Mouse (Mus musculus) intestine, embryonic 15.5 days (tissue): ENCODE data around the gene Usp5. TPM values are rescaled to one million over a fixed set of nuclear protein-coding genes. Genes with fewer than 3 reads are reported as not detected.

Experiments
- ATAC-seq: fragments of 200-750 bp; cut with Nextera tagmentation; 2 replicates; pipeline ENCODE4 v1.8.0; 2017; ENCODE audit warnings: moderate TSS enrichment, moderate library complexity
- H3K27ac ChIP-seq: fragments of 300-500 bp; sonication (generic); 2 replicates; pipeline ENCODE4 v1.5.1; 2015; ENCODE audit warnings: mild to moderate bottlenecking, inconsistent platforms
- H3K27me3 ChIP-seq: fragments of 300-500 bp; sonication (generic); replicated peaks from 2 replicates; pipeline ENCODE4 v1.6.1; 2015; ENCODE audit warnings: inconsistent platforms
- H3K36me3 ChIP-seq: fragments of 300-500 bp; sonication (generic); 2 replicates; pipeline ENCODE4 v1.6.1; 2015; ENCODE audit warnings: inconsistent platforms
- H3K4me1 ChIP-seq: fragments of 300-500 bp; sonication (generic); replicated peaks from 2 replicates; pipeline ENCODE4 v1.6.1; 2015; ENCODE audit warnings: inconsistent platforms
- H3K4me2 ChIP-seq: fragments of 300-500 bp; sonication (generic); replicated peaks from 2 replicates; pipeline ENCODE4 v1.6.1; 2015; ENCODE audit warnings: mild to moderate bottlenecking, inconsistent platforms
- H3K4me3 ChIP-seq: fragments of 300-500 bp; sonication (generic); replicated peaks from 2 replicates; pipeline ENCODE4 v1.5.1; 2015; ENCODE audit warnings: inconsistent platforms
- H3K9ac ChIP-seq: fragments of 300-500 bp; sonication (generic); 2 replicates; pipeline ENCODE4 v1.6.1; 2015; ENCODE audit warnings: inconsistent platforms
- H3K9me3 ChIP-seq: fragments of 300-500 bp; sonication (generic); 2 replicates; pipeline ENCODE4 v1.6.1; 2016; ENCODE audit warnings: inconsistent platforms
- WGBS: fragments of 180-500 bp; shearing (Covaris S2); methylation state at CpG from one replicate; pipeline ENCODE4 v1.1.7; 2015; 5-methylcytosine and 5-hydroxymethylcytosine counted together
- polyA plus RNA-seq: library from polyadenylated mRNA; unstranded; fragments of >200 nt; fragmentation: Nextera tagmentation; extraction: Ambion mirVana; gene quantifications from 2 replicates; pipeline ENCODE4 v1.2.1, GENCODE M21; 2015

Usp5 gene
- polyA plus RNA-seq, 1 experiment from 2014 or later: 116 TPM

DNA sequence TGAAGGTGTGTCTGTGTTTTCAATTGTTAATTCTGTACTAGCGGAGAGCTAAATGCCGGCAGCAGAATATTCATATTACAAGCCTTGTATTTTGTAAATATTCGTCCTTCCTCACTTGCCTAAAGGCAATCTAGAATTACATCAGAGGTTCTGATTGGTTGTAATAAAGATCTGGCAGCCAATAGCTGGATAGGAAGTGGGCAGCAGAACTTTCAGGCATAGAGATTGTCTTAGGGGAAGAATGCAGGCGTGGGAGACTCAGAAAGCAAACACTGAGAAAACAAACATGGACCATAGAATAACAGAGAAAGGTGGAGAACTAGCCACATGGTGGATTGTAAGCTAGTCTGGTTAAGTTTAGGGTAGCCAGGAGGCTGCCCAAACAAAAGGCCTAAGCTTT lies 39.2 kb downstream of the Usp5 start:
- 62% methylated on average over 4 of the region's 4 CpGs for WGBS
- no peak overlapping the region for H3K4me2 ChIP-seq
- H3K9me3 ChIP-seq: no peaks in the 10 kb centered on the region
- no peak for ATAC-seq
- no peaks in the 10 kb centered on the region for H3K27me3 ChIP-seq
- no peaks in the 10 kb centered on the region for H3K36me3 ChIP-seq
- H3K27ac ChIP-seq: no peak overlapping the region
- H3K4me1 ChIP-seq: no peaks in the 10 kb centered on the region
- no peak overlapping the region for H3K4me3 ChIP-seq
- H3K9ac ChIP-seq: no peak overlapping the region

DNA sequence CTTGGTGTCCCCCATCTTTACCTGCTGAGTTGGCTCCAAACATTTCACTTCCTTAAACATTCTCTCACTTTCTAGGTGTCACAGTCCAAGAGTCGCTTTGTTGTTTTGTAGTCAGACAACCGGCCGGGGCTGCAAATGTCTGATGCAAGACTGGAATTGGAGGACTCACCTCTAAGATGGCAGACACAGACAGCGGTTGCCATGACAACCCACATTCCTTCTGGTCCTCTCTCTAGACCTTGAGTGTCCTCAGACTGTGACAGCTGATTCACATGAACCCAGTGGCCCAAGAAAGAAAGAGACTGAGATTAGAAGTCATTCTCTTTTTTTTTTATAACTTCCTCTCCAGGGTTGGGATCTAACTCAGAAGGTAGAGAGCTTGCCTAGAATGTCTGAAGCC lies 39.8 kb downstream of the Usp5 start:
- H3K4me1 ChIP-seq: no peaks in the 10 kb centered on the region
- H3K9ac ChIP-seq: no peak overlapping the region
- H3K27ac ChIP-seq: no peak overlapping the region
- no peaks in the 10 kb centered on the region for H3K27me3 ChIP-seq
- no peaks in the 10 kb centered on the region for H3K9me3 ChIP-seq
- WGBS: 80% methylated on average over 4 of the region's 4 CpGs
- no peak overlapping the region for H3K4me2 ChIP-seq
- H3K36me3 ChIP-seq: no peaks in the 10 kb centered on the region
- no peak overlapping the region for H3K4me3 ChIP-seq
- no peak for ATAC-seq

DNA sequence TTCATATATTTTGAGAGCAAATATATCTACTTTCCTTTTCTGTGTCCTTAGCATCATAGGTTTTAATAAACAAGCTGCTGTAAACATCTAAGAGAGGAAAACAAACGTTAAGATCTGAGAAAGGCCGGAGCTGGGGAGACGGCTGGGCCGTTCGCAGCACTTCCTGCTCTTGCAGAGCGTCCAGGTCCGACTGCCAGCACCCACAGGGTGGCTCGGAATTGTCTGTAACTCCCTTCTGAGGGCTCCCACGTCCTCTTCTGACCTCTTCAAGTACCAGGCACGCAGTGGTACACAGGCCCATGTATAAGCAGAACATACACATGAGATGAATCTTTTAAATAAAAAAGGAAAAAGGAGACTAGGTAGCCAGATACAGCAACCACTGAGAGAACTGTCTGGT lies 41.6 kb downstream of the Usp5 start:
- ATAC-seq: no peak
- Histone ChIP-seq H3K9me3 (no peaks in the 10 kb centered on the region), H3K9ac (no peak overlapping the region), H3K27me3 (no peaks in the 10 kb centered on the region), H3K4me3 (no peak overlapping the region), H3K4me1 (no peaks in the 10 kb centered on the region), H3K4me2 (no peak overlapping the region), H3K36me3 (no peaks in the 10 kb centered on the region), H3K27ac (no peak overlapping the region)
- WGBS: 68% methylated on average over 10 of the region's 10 CpGs

DNA sequence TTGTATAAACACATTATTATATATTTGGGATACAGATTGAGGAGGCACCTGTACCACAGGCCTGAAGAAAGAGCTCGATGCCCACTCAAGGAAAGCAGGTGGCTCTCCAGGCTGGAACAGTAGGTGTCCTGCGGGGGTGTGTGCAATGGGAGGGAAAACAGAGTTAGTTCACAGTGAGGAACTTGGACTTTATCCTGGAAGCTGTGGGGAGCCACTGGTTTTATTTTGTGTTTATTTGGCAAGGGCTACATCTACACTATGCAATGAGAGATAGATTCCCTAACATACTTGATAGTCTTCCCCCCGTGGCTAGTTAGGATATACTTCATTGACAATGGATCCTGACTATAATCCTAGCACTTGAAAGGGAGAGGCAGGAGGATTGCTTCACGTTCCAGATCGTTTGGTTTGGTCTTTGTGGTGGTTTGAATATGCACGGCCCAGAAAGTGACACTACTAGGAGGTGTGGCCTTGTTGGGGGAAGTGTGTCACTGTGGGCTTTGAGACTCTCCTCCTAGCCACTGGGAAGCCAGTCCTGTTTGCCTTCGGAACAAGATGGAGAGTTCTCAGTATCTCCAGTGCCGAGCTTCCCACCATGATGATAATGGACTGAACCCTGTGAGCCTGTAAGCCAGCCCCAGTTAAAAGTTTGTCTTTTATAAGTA lies 42.4 kb downstream of the Usp5 start:
- H3K4me1 ChIP-seq: no peaks in the 10 kb centered on the region; the same call in 1 of the 2 replicates
- H3K27me3 ChIP-seq: no peaks in the 10 kb centered on the region
- H3K4me3 ChIP-seq: no peak overlapping the region
- H3K27ac ChIP-seq: no peak overlapping the region
- no peak overlapping the region for H3K9ac ChIP-seq
- no peak overlapping the region for H3K4me2 ChIP-seq
- ATAC-seq: no peak
- no peaks in the 10 kb centered on the region for H3K9me3 ChIP-seq
- 54% methylated on average over 8 of the region's 8 CpGs for WGBS
- no peaks in the 10 kb centered on the region for H3K36me3 ChIP-seq

DNA sequence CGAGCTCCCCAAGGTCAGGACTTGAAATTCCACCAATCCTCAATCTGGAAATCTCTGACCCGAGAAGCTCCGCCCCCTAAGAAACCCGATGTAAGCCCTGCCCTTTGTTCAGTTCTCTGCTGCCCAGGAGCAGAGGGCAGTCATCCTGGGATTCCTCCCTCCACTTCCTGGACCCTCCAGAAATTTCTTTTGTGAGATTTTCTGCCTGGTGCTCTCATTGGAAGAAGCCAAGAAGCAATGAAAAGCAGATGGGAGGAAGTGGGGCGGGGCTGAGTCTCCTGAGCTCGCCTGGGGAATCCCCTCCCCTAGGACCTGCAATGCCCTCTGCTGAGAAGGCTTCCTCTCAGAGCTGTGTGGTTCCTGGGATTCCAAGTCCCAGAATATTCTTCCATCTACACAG lies 46.8 kb downstream of the Usp5 start:
- peak overlapping the region; percentile 48 for H3K4me2 ChIP-seq
- WGBS: 19% methylated on average over 6 of the region's 6 CpGs
- H3K4me3 ChIP-seq: peak overlapping the region; percentile 17; the same call in 1 of the 2 replicates
- H3K9ac ChIP-seq: 0 out of 2 replicates have a peak overlapping the region, but pooled peaks have one; percentile 23
- H3K4me1 ChIP-seq: peaks cover 9% of the 10 kb centered on the region
- no peaks in the 10 kb centered on the region for H3K36me3 ChIP-seq
- no peak overlapping the region for H3K27ac ChIP-seq
- H3K27me3 ChIP-seq: peaks cover 9% of the 10 kb centered on the region
- H3K9me3 ChIP-seq: no peaks in the 10 kb centered on the region
- ATAC-seq: peak; percentile 49

DNA sequence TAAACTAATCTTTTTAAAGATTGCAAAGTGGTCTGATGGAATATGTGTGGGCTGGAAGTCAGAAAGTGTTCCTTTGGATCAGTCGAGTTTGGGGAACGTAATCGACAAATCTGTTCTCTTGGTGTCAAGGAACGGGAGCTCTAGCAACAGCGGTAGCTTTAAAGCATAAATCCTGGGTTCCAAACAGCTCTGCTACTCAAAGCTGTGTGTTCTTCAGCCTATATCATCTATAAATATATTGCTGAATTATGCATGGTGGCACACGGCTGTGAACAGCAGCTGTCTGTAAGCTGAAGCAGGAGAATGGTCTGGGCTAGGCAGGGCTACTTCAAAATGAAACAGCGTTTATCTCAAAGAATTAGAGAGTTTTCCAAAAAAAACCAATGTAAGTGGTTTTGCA lies 48.4 kb downstream of the Usp5 start:
- H3K27me3 ChIP-seq: peaks cover 9% of the 10 kb centered on the region
- H3K4me2 ChIP-seq: no peak overlapping the region
- no peak overlapping the region for H3K4me3 ChIP-seq
- 83% methylated on average over 7 of the region's 7 CpGs for WGBS
- H3K27ac ChIP-seq: no peak overlapping the region
- H3K36me3 ChIP-seq: no peaks in the 10 kb centered on the region
- peaks cover 9% of the 10 kb centered on the region for H3K4me1 ChIP-seq
- ATAC-seq: no peak
- no peaks in the 10 kb centered on the region for H3K9me3 ChIP-seq
- H3K9ac ChIP-seq: no peak overlapping the region

DNA sequence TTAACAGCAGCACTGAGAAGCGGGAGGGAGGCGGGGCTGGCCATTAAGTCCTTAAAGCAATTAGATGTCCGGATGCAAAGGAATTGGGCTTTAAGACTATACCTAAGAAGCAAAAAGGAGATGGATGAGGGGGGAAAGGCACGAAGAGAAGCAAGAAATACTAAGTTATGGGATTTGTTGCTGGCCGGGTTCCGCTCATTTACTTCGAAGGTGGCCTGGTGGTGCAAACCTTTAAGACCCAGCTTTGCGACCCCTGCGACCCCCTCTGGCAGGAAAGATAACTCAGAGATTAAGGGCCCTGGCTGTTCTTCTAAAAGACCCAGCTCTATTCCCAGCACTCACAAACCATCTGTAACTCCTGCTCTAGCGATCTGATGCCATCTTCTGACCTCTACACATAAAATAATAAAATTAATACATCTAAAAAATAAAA lies 49.3 kb downstream of the Usp5 start:
- H3K27me3 ChIP-seq: peaks cover 9% of the 10 kb centered on the region
- peaks cover 9% of the 10 kb centered on the region for H3K4me1 ChIP-seq
- H3K4me3 ChIP-seq: peak overlapping the region; percentile 33
- no peaks in the 10 kb centered on the region for H3K9me3 ChIP-seq
- WGBS: 6% methylated on average over 10 of the region's 10 CpGs
- no peaks in the 10 kb centered on the region for H3K36me3 ChIP-seq
- H3K27ac ChIP-seq: no peak overlapping the region
- peak overlapping the region; percentile 76 for H3K4me2 ChIP-seq
- peak overlapping the region; percentile 28 for H3K9ac ChIP-seq
- no peak for ATAC-seq

DNA sequence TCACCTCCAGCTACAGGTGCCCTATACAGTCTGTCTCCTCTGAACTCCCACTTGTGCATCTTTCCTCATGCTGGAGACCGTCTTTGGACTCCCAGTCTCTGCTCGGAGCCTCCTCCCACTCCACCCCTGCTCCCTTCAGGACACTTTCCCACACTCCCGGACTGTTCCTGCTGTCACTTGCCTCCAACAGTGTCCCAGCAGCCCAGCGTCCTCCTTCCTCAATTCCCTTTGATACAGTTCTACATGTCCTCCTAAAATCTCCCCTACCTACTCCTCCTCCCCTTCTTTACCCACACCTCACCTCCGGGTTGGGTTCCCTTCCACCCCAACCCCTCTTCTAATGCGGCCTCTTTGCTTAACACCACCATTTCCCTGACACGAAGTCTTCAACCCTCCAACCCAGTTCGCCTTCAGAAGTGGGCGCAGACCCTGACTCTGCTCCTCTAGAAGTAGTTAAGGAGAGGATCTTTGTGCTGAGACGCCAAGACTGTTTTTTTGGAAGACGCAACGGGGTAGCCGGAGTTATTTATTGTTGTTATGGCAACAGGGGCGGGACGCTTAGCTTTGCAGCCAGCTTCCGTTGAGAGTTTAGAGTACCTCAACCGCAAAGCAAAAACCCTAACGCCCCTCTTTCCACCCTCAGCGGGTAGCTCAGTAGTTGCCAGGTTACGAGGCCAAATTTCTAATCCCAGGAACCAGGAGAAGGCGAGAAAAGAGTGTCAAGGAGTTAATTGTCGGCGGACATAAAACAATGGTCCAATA lies 49.9 kb downstream of the Usp5 start, which contains the start of gene Lrrc23:
Gene Lrrc23, minus strand, starts transcription at position 506 of the 762 bp plus-strand sequence.
- Histone ChIP-seq H3K36me3 (no peaks in the 10 kb centered on the region), H3K4me2 (peak within 1 kb of the TSS; percentile 76), H3K9ac (peak within 1 kb of the TSS; percentile 28), H3K4me3 (peak within 1 kb of the TSS; percentile 33), H3K27ac (no peak within 1 kb of the TSS), H3K9me3 (no peaks in the 10 kb centered on the region), H3K27me3 (peaks cover 9% of the 10 kb centered on the region), H3K4me1 (peaks cover 9% of the 10 kb centered on the region)
- peak; percentile 57; the same call in 1 of the 2 replicates for ATAC-seq
- WGBS: 3% methylated on average over 23 of the region's 23 CpGs

DNA sequence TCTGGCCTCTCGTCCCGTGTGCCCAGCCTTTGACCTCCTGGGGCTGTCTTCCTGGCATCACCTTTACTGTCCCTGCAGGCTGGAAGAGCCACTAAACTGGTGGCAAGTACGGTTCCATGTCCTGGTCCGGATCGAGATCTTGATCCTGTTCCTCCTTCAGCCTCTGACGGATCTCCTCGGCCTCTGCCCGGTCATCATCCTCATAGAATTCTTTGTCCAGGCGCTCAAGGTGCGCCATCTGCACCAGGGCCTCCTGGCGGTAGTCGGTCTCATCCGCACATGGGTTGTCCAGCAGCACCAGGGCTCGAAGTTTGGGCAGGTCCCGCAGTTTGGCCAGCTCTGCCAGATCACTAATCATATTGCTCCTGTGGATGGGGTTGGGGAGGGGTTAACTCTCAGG lies 58.8 kb downstream of the Usp5 start:
- WGBS: 87% methylated on average over 15 of the region's 15 CpGs
- no peak overlapping the region for H3K4me3 ChIP-seq
- no peak for ATAC-seq

DNA sequence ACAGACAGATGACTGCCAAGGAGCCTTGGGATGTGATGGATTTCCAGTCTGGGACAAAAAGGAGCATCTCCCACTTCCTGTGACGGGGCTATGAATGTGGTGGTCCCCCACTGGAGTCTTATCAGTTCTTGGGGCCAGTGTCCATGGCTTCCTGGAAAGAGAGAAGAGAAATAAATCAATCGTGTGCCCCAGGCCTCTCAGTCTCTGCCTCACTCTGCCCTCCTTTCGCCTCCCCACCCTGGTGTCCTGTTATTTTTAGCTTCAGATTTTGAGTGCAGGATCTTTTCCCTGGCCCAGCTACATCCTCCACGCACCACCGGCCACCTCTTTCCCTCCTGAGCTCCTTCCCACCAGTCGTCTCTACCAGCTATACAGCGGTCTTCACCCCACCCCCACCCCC lies 59.3 kb downstream of the Usp5 start:
- peak overlapping the region; percentile 96 for H3K4me2 ChIP-seq
- H3K9ac ChIP-seq: peak overlapping the region; percentile 60; the same call in 1 of the 2 replicates
- H3K9me3 ChIP-seq: no peaks in the 10 kb centered on the region
- no peak overlapping the region for H3K27ac ChIP-seq
- H3K36me3 ChIP-seq: no peaks in the 10 kb centered on the region
- WGBS: 62% methylated on average over 7 of the region's 7 CpGs
- H3K27me3 ChIP-seq: 0 out of 2 replicates have a peak, but pooled peaks cover 2% of the 10 kb centered on the region
- H3K4me1 ChIP-seq: peaks cover 24% of the 10 kb centered on the region
- H3K4me3 ChIP-seq: peak overlapping the region; percentile 57
- no peak for ATAC-seq

More for the DNA sequence above, 58.8 kb downstream of the Usp5 start:
- Histone ChIP-seq H3K36me3 (no peaks in the 10 kb centered on the region), H3K4me2 (no peak overlapping the region), H3K9me3 (no peaks in the 10 kb centered on the region), H3K27me3 (0 out of 2 replicates have a peak, but pooled peaks cover 2% of the 10 kb centered on the region), H3K4me1 (peaks cover 24% of the 10 kb centered on the region), H3K9ac (no peak overlapping the region), H3K27ac (no peak overlapping the region)

DNA sequence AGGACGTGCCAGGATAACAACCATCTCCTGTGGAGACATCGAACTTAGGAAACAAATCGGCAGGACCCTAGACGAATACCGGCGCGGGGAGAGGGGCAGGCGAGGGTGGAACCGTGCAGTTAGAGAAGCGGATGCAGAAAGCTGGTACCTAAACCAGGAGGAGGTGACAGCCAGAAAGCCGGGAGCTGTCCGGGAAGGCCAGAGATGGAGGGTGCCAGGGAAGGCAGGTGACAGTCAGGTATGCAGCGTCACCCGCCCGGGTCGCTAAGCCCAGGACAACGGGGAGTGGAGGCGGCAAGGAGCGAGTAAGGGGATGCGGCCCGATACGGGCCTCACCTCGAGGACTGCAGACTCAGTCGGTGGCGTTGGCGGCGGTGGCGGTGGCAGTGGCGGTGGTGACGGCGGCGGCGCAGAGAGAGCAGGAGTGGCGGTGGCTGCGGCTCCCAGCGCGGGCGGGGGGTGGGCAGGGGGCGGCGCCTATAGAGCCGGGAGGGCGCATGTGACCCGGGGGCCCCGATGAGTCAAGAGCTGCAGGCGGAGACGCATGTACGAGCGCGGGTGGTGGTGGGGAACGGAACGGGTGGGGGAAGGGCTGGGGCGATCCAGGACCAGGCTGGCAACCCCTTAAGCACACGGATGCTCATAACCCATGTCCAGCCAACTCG lies 60.1 kb downstream of the Usp5 start, which contains the start of gene Eno2:
Gene Eno2, minus strand, starts transcription at position 573 of the 665 bp plus-strand sequence.
- WGBS: under 1% methylated on average over 54 of the region's 54 CpGs
- H3K9me3 ChIP-seq: no peaks in the 10 kb centered on the region
- H3K4me1 ChIP-seq: peaks cover 24% of the 10 kb centered on the region
- H3K4me2 ChIP-seq: peak within 1 kb of the TSS; percentile 96
- ATAC-seq: peak; percentile 77
- peak within 1 kb of the TSS; percentile 57 for H3K4me3 ChIP-seq
- no peaks in the 10 kb centered on the region for H3K36me3 ChIP-seq
- H3K27me3 ChIP-seq: 0 out of 2 replicates have a peak, but pooled peaks cover 2% of the 10 kb centered on the region
- peak within 1 kb of the TSS; percentile 60 for H3K9ac ChIP-seq
- H3K27ac ChIP-seq: no peak within 1 kb of the TSS

DNA sequence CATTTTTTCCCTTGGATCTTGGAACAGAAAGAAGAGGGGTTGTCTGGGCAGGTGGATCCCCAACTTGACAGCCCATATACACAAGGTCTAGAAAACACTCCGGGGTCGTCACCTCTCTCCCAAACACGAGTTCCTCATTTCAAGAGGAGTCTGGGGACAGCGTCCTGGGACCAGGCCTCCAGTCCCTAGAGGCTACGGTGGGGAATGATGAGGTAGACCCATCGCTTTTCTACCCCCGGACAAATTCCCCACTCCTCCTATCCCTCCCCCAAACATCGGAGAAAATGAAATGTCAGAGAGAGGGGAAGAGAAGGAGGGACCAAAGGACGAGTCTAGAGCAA lies 60.6 kb downstream of the Usp5 start:
- Histone ChIP-seq H3K9me3 (no peaks in the 10 kb centered on the region), H3K4me1 (peaks cover 24% of the 10 kb centered on the region), H3K9ac (peak overlapping the region; percentile 60), H3K4me2 (peak overlapping the region; percentile 96), H3K27ac (no peak overlapping the region), H3K36me3 (no peaks in the 10 kb centered on the region), H3K4me3 (peak overlapping the region; percentile 57), H3K27me3 (0 out of 2 replicates have a peak, but pooled peaks cover 2% of the 10 kb centered on the region)
- WGBS: 8% methylated on average over 9 of the region's 9 CpGs
- peak; percentile 19; the same call in 1 of the 2 replicates for ATAC-seq
